Mouse (Mus musculus): Measurements from ENCODE around the gene Ttc9. TPM values are rescaled to one million over a fixed set of nuclear protein-coding genes. Genes with fewer than 3 reads are reported as not detected.

Ttc9 gene
- polyA plus RNA-seq, 1 experiment from 2014 or later, result 15.9 TPM

GRCm38 (mm10) chr12:81679807-81680529, 48.9 kb downstream of the Ttc9 start:
- Histone ChIP-seq H3K36me3 (ENCODE audit: control insufficient read depth, insufficient read depth, low read length) (no peaks in the 10 kb centered on the region), H3K9ac (replicated peaks; ENCODE audit: low read depth, low read length) (no peak overlapping the region), H3K9me3 (ENCODE audit: control insufficient read depth, low read length) (no peaks in the 10 kb centered on the region), H3K4me2 (ENCODE audit: low read depth, low read length) (no peak overlapping the region), H3K4me1 (ENCODE audit: control insufficient read depth, insufficient read depth, low read length) (no peaks in the 10 kb centered on the region), H3K27me3 (ENCODE audit: control insufficient read depth, insufficient read depth, low read length) (no peaks in the 10 kb centered on the region), H3K4me3 (ENCODE audit: low read depth, low read length) (no peak overlapping the region), H3K27ac (ENCODE audit: low read depth, low read length) (no peak overlapping the region)
- 87% methylated on average over 7 of the region's 7 CpGs for WGBS
- ATAC-seq (ENCODE audit: low read depth), result no peak

- H3K36me3 ChIP-seq (ENCODE audit: control insufficient read depth, insufficient read depth, low read length), result no peaks in the 10 kb centered on the region
- H3K27ac ChIP-seq (ENCODE audit: low read depth, low read length), result no peak overlapping the region
- no peak overlapping the region for H3K4me2 ChIP-seq (ENCODE audit: low read depth, low read length)
- no peaks in the 10 kb centered on the region for H3K4me1 ChIP-seq (ENCODE audit: control insufficient read depth, insufficient read depth, low read length)
- 77% methylated on average over 11 of the region's 11 CpGs for WGBS
- H3K27me3 ChIP-seq (ENCODE audit: control insufficient read depth, insufficient read depth, low read length), result no peaks in the 10 kb centered on the region
- no peak overlapping the region for H3K4me3 ChIP-seq (ENCODE audit: low read depth, low read length)
- ATAC-seq (ENCODE audit: low read depth), result no peak
- H3K9me3 ChIP-seq (ENCODE audit: control insufficient read depth, low read length), result no peaks in the 10 kb centered on the region
- H3K9ac ChIP-seq (replicated peaks; ENCODE audit: low read depth, low read length), result no peak overlapping the region
These were observed 52.3 kb downstream of the Ttc9 start for GRCm38 (mm10) chr12:81683395-81683794.

GRCm38 (mm10) chr12:81684096-81684495, 53.0 kb downstream of the Ttc9 start:
- no peak overlapping the region for H3K4me2 ChIP-seq (ENCODE audit: low read depth, low read length)
- H3K4me3 ChIP-seq (ENCODE audit: low read depth, low read length), result no peak overlapping the region
- no peak overlapping the region for H3K9ac ChIP-seq (replicated peaks; ENCODE audit: low read depth, low read length)
- H3K27ac ChIP-seq (ENCODE audit: low read depth, low read length), result no peak overlapping the region
- no peaks in the 10 kb centered on the region for H3K4me1 ChIP-seq (ENCODE audit: control insufficient read depth, insufficient read depth, low read length)
- H3K27me3 ChIP-seq (ENCODE audit: control insufficient read depth, insufficient read depth, low read length), result no peaks in the 10 kb centered on the region
- H3K36me3 ChIP-seq (ENCODE audit: control insufficient read depth, insufficient read depth, low read length), result no peaks in the 10 kb centered on the region
- 80% methylated on average over 6 of the region's 6 CpGs for WGBS
- H3K9me3 ChIP-seq (ENCODE audit: control insufficient read depth, low read length), result no peaks in the 10 kb centered on the region
- ATAC-seq (ENCODE audit: low read depth), result no peak

GRCm38 (mm10) chr12:81685981-81686380, 54.9 kb downstream of the Ttc9 start:
- no peak overlapping the region for H3K9ac ChIP-seq (replicated peaks; ENCODE audit: low read depth, low read length)
- H3K27ac ChIP-seq (ENCODE audit: low read depth, low read length), result no peak overlapping the region; the same call in 1 of the 2 replicates
- no peak overlapping the region for H3K4me3 ChIP-seq (ENCODE audit: low read depth, low read length)
- no peaks in the 10 kb centered on the region for H3K4me1 ChIP-seq (ENCODE audit: control insufficient read depth, insufficient read depth, low read length)
- H3K36me3 ChIP-seq (ENCODE audit: control insufficient read depth, insufficient read depth, low read length), result no peaks in the 10 kb centered on the region
- WGBS, result 41% methylated on average over 3 of the region's 3 CpGs
- H3K4me2 ChIP-seq (ENCODE audit: low read depth, low read length), result no peak overlapping the region
- no peaks in the 10 kb centered on the region for H3K9me3 ChIP-seq (ENCODE audit: control insufficient read depth, low read length)
- no peaks in the 10 kb centered on the region for H3K27me3 ChIP-seq (ENCODE audit: control insufficient read depth, insufficient read depth, low read length)
- peak; percentile 29; the same call in 1 of the 2 replicates for ATAC-seq (ENCODE audit: low read depth)

- WGBS, result 35% methylated on average over 12 of the region's 12 CpGs
- no peaks in the 10 kb centered on the region for H3K27me3 ChIP-seq (ENCODE audit: control insufficient read depth, insufficient read depth, low read length)
- no peak overlapping the region for H3K4me2 ChIP-seq (ENCODE audit: low read depth, low read length)
- H3K4me3 ChIP-seq (ENCODE audit: low read depth, low read length), result no peak overlapping the region
- peak; percentile 82 for ATAC-seq (ENCODE audit: low read depth)
- no peaks in the 10 kb centered on the region for H3K4me1 ChIP-seq (ENCODE audit: control insufficient read depth, insufficient read depth, low read length)
- H3K9me3 ChIP-seq (ENCODE audit: control insufficient read depth, low read length), result no peaks in the 10 kb centered on the region
- H3K27ac ChIP-seq (ENCODE audit: low read depth, low read length), result no peak overlapping the region
- no peaks in the 10 kb centered on the region for H3K36me3 ChIP-seq (ENCODE audit: control insufficient read depth, insufficient read depth, low read length)
- no peak overlapping the region for H3K9ac ChIP-seq (replicated peaks; ENCODE audit: low read depth, low read length)
These were observed 55.5 kb downstream of the Ttc9 start for GRCm38 (mm10) chr12:81686406-81687117.

- no peak overlapping the region for H3K27ac ChIP-seq (ENCODE audit: low read depth, low read length)
- WGBS, result 83% methylated on average over 5 of the region's 5 CpGs
- no peak for ATAC-seq (ENCODE audit: low read depth)
These were observed 56.8 kb downstream of the Ttc9 start for GRCm38 (mm10) chr12:81687873-81688272.

GRCm38 (mm10) chr12:81688537-81688936, 57.5 kb downstream of the Ttc9 start:
- H3K4me1 ChIP-seq (ENCODE audit: control insufficient read depth, insufficient read depth, low read length), result no peaks in the 10 kb centered on the region
- no peak overlapping the region for H3K4me3 ChIP-seq (ENCODE audit: low read depth, low read length)
- H3K4me2 ChIP-seq (ENCODE audit: low read depth, low read length), result no peak overlapping the region
- no peak for ATAC-seq (ENCODE audit: low read depth)
- no peak overlapping the region for H3K9ac ChIP-seq (replicated peaks; ENCODE audit: low read depth, low read length)
- H3K9me3 ChIP-seq (ENCODE audit: control insufficient read depth, low read length), result no peaks in the 10 kb centered on the region
- no peaks in the 10 kb centered on the region for H3K36me3 ChIP-seq (ENCODE audit: control insufficient read depth, insufficient read depth, low read length)
- no peaks in the 10 kb centered on the region for H3K27me3 ChIP-seq (ENCODE audit: control insufficient read depth, insufficient read depth, low read length)
- no peak overlapping the region for H3K27ac ChIP-seq (ENCODE audit: low read depth, low read length)
- WGBS, result 83% methylated on average over 4 of the region's 4 CpGs

More at GRCm38 (mm10) chr12:81687873-81688272, 56.8 kb downstream of the Ttc9 start:
- no peaks in the 10 kb centered on the region for H3K9me3 ChIP-seq (ENCODE audit: control insufficient read depth, low read length)
- H3K27me3 ChIP-seq (ENCODE audit: control insufficient read depth, insufficient read depth, low read length), result no peaks in the 10 kb centered on the region
- no peak overlapping the region for H3K9ac ChIP-seq (replicated peaks; ENCODE audit: low read depth, low read length)
- H3K4me1 ChIP-seq (ENCODE audit: control insufficient read depth, insufficient read depth, low read length), result no peaks in the 10 kb centered on the region
- H3K4me3 ChIP-seq (ENCODE audit: low read depth, low read length), result no peak overlapping the region
- no peak overlapping the region for H3K4me2 ChIP-seq (ENCODE audit: low read depth, low read length)
- no peaks in the 10 kb centered on the region for H3K36me3 ChIP-seq (ENCODE audit: control insufficient read depth, insufficient read depth, low read length)

GRCm38 (mm10) chr12:81689505-81690056, 58.5 kb downstream of the Ttc9 start:
- ATAC-seq (ENCODE audit: low read depth), result no peak
- no peaks in the 10 kb centered on the region for H3K36me3 ChIP-seq (ENCODE audit: control insufficient read depth, insufficient read depth, low read length)
- H3K4me1 ChIP-seq (ENCODE audit: control insufficient read depth, insufficient read depth, low read length), result no peaks in the 10 kb centered on the region
- no peaks in the 10 kb centered on the region for H3K9me3 ChIP-seq (ENCODE audit: control insufficient read depth, low read length)
- no peaks in the 10 kb centered on the region for H3K27me3 ChIP-seq (ENCODE audit: control insufficient read depth, insufficient read depth, low read length)
- no peak overlapping the region for H3K4me2 ChIP-seq (ENCODE audit: low read depth, low read length)
- no peak overlapping the region for H3K27ac ChIP-seq (ENCODE audit: low read depth, low read length)
- no peak overlapping the region for H3K4me3 ChIP-seq (ENCODE audit: low read depth, low read length)
- 52% methylated on average over 4 of the region's 4 CpGs for WGBS
- no peak overlapping the region for H3K9ac ChIP-seq (replicated peaks; ENCODE audit: low read depth, low read length)

GRCm38 (mm10) chr12:81690111-81690510, 59.1 kb downstream of the Ttc9 start:
- no peaks in the 10 kb centered on the region for H3K27me3 ChIP-seq (ENCODE audit: control insufficient read depth, insufficient read depth, low read length)
- no peaks in the 10 kb centered on the region for H3K36me3 ChIP-seq (ENCODE audit: control insufficient read depth, insufficient read depth, low read length)
- 94% methylated on average over 15 of the region's 15 CpGs for WGBS
- H3K4me1 ChIP-seq (ENCODE audit: control insufficient read depth, insufficient read depth, low read length), result no peaks in the 10 kb centered on the region
- no peak overlapping the region for H3K27ac ChIP-seq (ENCODE audit: low read depth, low read length)
- ATAC-seq (ENCODE audit: low read depth), result no peak
- no peak overlapping the region for H3K4me2 ChIP-seq (ENCODE audit: low read depth, low read length)
- no peaks in the 10 kb centered on the region for H3K9me3 ChIP-seq (ENCODE audit: control insufficient read depth, low read length)
- no peak overlapping the region for H3K4me3 ChIP-seq (ENCODE audit: low read depth, low read length)
- H3K9ac ChIP-seq (replicated peaks; ENCODE audit: low read depth, low read length), result no peak overlapping the region
